Mouse (Mus musculus): ENCODE measurements around the gene Efna5. TPM values are rescaled to one million over a fixed set of nuclear protein-coding genes. Genes with fewer than 3 reads are reported as not detected.

The Efna5 gene
- polyA plus RNA-seq, 1 experiment from 2014 or later = 11.5 TPM

DNA sequence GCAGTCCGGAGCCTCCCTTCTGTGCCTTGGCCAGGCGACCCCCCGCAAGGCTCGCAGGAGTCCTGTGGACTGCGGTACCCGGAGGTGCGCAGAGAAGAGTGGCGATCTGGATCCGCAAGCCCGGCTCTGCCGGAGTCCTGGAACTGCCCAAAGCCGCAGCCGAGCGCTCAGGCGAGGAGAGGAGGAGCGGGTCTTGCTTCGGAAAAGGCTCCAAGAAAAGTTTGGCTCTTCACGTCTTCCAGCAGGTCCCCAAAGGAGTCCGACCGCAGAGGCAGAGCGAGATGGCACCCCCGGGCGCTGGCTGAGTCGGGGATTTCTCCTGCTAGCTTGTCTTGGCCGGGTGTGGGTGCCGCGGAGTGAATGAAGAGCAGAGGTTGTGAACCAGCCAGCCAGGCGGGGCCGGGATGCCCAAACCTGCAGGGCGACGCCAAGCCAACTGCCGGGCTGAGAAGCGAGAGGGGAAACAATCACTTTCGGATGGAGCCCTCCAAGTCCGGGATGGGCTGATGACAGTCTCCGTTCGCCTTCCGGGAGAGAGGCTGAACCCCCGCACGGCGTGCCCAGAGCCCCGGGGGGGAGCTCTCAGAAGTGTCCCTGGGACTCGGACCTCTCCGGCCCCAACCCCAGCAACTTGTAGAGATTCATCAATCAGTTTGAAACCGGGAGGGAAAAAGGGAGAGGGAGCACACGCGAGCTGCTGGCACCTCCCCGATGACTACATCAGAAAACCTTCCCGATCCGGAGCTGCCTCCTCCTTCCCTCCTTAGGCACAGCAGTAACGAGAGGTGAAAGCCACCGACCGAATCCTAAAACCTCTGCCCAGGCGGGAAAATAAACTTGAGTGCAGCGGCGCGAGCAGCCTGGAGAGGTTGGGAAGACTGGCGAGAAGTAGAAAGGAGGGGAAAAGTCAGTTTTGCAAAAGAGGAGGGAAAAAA lies 941 bp upstream of the Efna5 start:
- Histone ChIP-seq H3K4me1 (replicated peaks; ENCODE audit: control insufficient read depth, insufficient read depth, low read length) (peaks cover 6% of the 10 kb centered on the region), H3K4me3 (ENCODE audit: low read length) (peak overlapping the region; percentile 85), H3K9me3 (ENCODE audit: control insufficient read depth, low read length) (no peaks in the 10 kb centered on the region), H3K27me3 (ENCODE audit: control insufficient read depth, insufficient read depth, low read depth, low read length) (peaks cover 5% of the 10 kb centered on the region; the same call in 1 of the 2 replicates), H3K27ac (ENCODE audit: low read length) (peak overlapping the region; percentile 91), H3K4me2 (ENCODE audit: low read depth, low read length) (peak overlapping the region; percentile 99), H3K36me3 (ENCODE audit: control insufficient read depth, insufficient read depth, low read length) (no peaks in the 10 kb centered on the region), H3K9ac (ENCODE audit: low read length) (peak overlapping the region; percentile 79)
- WGBS = under 1% methylated on average over 57 of the region's 58 CpGs
- ATAC-seq (ENCODE audit: low read depth) = peak; percentile 23

DNA sequence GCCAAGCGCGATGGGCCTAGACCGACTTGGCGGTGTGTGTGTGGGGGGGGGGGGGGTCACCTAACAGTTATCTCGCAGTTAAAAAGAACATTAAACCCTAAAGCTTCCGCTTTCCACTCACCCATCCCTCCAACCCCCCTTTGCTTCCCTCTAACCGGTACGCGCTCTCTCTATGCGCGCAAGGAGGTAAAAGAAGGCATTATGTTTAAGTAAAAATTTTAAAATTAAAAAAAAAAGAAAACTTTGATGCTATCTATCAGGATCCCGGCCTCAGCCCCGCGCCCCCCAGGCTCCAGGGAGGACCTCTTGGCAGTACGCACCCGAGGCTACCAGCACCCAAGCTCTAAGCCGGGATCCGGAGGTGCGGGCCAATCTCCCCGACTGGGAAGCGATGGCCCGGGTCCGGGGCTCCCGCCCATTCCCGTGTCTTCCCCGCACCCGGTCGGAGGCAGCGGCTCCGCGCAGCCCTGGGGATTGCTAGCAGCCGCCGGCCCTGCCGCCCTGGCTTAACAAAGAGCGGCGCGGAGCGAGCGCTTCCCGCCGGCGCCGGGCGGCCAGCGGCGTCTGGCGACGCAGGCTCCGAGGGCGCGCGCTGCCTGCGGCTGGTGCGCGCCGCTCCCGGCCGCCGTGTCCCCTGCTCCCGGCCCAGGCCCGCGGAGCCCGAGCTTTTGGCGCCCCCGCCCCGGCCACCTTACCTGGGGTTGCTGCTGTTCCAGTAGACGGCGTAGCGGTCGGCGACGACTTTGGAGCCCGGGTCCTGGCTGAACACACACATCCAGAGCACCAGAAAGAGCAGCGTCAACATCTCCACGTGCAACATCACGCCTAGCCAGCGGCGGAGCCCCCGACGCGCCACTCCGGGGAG lies 574 bp downstream of the Efna5 start:
- Histone ChIP-seq H3K27ac (ENCODE audit: low read length) (peak overlapping the region; percentile 43), H3K4me3 (ENCODE audit: low read length) (peak overlapping the region; percentile 85), H3K9ac (ENCODE audit: low read length) (peak overlapping the region; percentile 79), H3K9me3 (ENCODE audit: control insufficient read depth, low read length) (no peaks in the 10 kb centered on the region), H3K4me1 (replicated peaks; ENCODE audit: control insufficient read depth, insufficient read depth, low read length) (peaks cover 6% of the 10 kb centered on the region), H3K36me3 (ENCODE audit: control insufficient read depth, insufficient read depth, low read length) (no peaks in the 10 kb centered on the region), H3K4me2 (ENCODE audit: low read depth, low read length) (peak overlapping the region; percentile 99), H3K27me3 (ENCODE audit: control insufficient read depth, insufficient read depth, low read depth, low read length) (peaks cover 5% of the 10 kb centered on the region; the same call in 1 of the 2 replicates)
- peak; percentile 13 for ATAC-seq (ENCODE audit: low read depth)
- WGBS = under 1% methylated on average over 80 of the region's 82 CpGs

DNA sequence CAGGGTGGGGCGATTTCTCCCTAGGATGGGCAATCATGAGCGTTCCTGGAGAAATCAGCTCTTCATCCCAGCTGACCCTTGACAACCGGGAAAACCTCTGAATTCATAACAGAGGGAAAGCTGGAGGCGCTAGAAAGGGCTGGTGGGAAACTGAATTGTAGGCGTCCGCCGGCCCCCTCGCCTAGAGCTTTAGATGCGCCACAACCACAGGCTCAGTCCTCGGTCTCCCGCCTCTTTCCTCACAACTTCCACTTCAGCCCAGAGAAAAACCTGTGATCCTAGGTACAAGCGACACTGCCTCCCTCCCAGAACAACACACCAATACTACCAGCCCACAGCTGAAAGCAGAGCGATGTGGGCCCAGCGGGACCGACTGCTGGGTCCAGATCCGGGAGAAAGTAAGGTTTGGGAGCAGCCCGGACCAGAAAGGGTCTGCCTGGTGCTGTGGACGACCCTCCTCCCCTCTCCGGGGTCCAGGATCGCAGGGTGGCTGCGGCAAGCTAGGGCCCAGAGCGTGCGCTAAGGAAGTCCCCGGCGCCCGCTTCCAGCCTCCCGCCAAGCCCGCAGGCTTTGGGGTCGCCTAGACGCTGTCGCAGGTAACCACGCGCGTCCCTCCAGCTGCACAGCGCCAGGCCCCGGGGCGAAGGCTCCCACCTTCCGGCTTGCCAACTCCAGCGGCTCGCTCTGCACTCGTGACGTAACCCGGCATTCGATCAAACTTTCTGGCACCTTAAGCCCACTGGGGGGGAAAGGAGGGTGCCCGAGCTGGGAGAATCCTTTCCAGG lies 1.4 kb downstream of the Efna5 start:
- peak overlapping the region; percentile 85 for H3K4me3 ChIP-seq (ENCODE audit: low read length)
- ATAC-seq (ENCODE audit: low read depth) = 0 out of 2 replicates have a peak, but pooled peaks have one; percentile 1
- H3K4me2 ChIP-seq (ENCODE audit: low read depth, low read length) = peak overlapping the region; percentile 99
- 1% methylated on average over 45 of the region's 45 CpGs for WGBS
- H3K9ac ChIP-seq (ENCODE audit: low read length) = peak overlapping the region; percentile 79
- no peak overlapping the region; the same call in 1 of the 2 replicates for H3K27ac ChIP-seq (ENCODE audit: low read length)
- H3K9me3 ChIP-seq (ENCODE audit: control insufficient read depth, low read length) = no peaks in the 10 kb centered on the region
- H3K4me1 ChIP-seq (replicated peaks; ENCODE audit: control insufficient read depth, insufficient read depth, low read length) = peaks cover 6% of the 10 kb centered on the region
- H3K27me3 ChIP-seq (ENCODE audit: control insufficient read depth, insufficient read depth, low read depth, low read length) = peaks cover 5% of the 10 kb centered on the region; the same call in 1 of the 2 replicates
- H3K36me3 ChIP-seq (ENCODE audit: control insufficient read depth, insufficient read depth, low read length) = no peaks in the 10 kb centered on the region

DNA sequence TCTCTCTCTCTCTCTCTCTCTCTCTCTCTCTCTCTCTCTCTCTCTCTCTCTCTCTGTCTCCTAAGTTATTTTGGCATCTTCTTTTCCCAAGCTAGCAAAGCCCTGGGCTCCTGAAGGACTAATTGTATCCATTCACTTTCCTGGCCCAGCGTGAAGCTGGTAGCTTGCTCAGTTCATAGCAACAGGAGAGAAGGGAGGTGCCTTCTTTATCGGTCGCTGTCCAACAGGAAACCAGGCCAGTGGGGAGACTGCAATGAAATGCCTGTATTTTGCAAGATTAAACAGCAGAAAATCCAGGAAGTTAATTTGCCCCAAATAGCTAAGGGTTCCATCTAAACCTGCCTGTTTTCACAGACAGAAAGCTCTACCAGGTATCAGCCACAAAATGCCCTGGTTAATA lies 5.4 kb downstream of the Efna5 start:
- Histone ChIP-seq H3K27me3 (ENCODE audit: control insufficient read depth, insufficient read depth, low read depth, low read length) (peaks cover 5% of the 10 kb centered on the region; the same call in 1 of the 2 replicates), H3K4me2 (ENCODE audit: low read depth, low read length) (no peak overlapping the region), H3K9ac (ENCODE audit: low read length) (no peak overlapping the region), H3K4me1 (replicated peaks; ENCODE audit: control insufficient read depth, insufficient read depth, low read length) (peaks cover 6% of the 10 kb centered on the region), H3K4me3 (ENCODE audit: low read length) (no peak overlapping the region), H3K36me3 (ENCODE audit: control insufficient read depth, insufficient read depth, low read length) (no peaks in the 10 kb centered on the region), H3K27ac (ENCODE audit: low read length) (no peak overlapping the region), H3K9me3 (ENCODE audit: control insufficient read depth, low read length) (no peaks in the 10 kb centered on the region)
- WGBS = 23% methylated on average over 3 of the region's 3 CpGs
- no peak for ATAC-seq (ENCODE audit: low read depth)

DNA sequence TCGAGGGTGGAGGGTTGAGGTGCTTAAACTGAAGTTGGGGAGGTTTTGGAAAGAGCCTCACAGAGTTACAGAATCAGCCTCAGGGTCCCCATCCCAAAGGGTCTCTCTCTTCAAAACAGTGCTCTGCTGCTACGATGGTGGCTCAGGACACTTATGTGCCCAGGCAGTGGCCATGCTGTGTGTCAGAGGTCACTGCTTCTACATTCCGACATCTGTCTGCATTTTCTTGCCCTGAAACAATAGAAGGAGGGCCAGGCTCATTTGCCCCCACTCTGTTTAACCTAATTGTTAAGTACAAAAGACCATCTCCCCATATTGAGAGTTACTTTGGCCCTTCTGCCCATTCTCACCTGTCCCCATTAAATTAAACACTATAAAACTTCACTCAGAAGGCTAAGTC lies 9.2 kb downstream of the Efna5 start:
- H3K27ac ChIP-seq (ENCODE audit: low read length) = no peak overlapping the region
- ATAC-seq (ENCODE audit: low read depth) = no peak
- no peak overlapping the region for H3K9ac ChIP-seq (ENCODE audit: low read length)
- 61% methylated on average over 3 of the region's 3 CpGs for WGBS
- H3K4me3 ChIP-seq (ENCODE audit: low read length) = no peak overlapping the region
- H3K36me3 ChIP-seq (ENCODE audit: control insufficient read depth, insufficient read depth, low read length) = no peaks in the 10 kb centered on the region
- no peaks in the 10 kb centered on the region for H3K9me3 ChIP-seq (ENCODE audit: control insufficient read depth, low read length)
- no peak overlapping the region for H3K4me2 ChIP-seq (ENCODE audit: low read depth, low read length)
- no peaks in the 10 kb centered on the region for H3K4me1 ChIP-seq (replicated peaks; ENCODE audit: control insufficient read depth, insufficient read depth, low read length)
- H3K27me3 ChIP-seq (ENCODE audit: control insufficient read depth, insufficient read depth, low read depth, low read length) = no peaks in the 10 kb centered on the region

DNA sequence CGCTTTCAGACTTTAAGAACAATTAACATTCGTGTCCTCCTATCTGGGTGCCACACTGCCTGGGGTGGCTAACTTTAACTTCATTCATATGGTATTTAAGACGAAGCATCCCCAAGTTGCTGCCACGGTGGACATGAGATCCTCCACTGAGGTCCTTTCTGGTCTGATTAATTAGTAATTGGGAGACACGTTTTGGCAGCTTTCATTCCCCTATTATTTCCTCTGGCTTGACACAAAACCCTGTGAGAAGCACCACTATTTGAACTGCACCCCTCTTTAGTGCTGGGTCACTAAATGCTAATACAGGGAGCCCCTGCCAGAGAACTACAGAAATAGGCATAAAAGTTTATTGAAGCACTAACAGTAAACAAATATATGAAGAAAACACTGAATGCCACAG lies 9.9 kb downstream of the Efna5 start:
- Histone ChIP-seq H3K27me3 (ENCODE audit: control insufficient read depth, insufficient read depth, low read depth, low read length) (no peaks in the 10 kb centered on the region), H3K9ac (ENCODE audit: low read length) (no peak overlapping the region), H3K4me2 (ENCODE audit: low read depth, low read length) (no peak overlapping the region), H3K4me3 (ENCODE audit: low read length) (no peak overlapping the region), H3K36me3 (ENCODE audit: control insufficient read depth, insufficient read depth, low read length) (no peaks in the 10 kb centered on the region), H3K4me1 (replicated peaks; ENCODE audit: control insufficient read depth, insufficient read depth, low read length) (no peaks in the 10 kb centered on the region), H3K9me3 (ENCODE audit: control insufficient read depth, low read length) (no peaks in the 10 kb centered on the region), H3K27ac (ENCODE audit: low read length) (no peak overlapping the region)
- ATAC-seq (ENCODE audit: low read depth) = no peak
- WGBS = 76% methylated on average over 5 of the region's 5 CpGs

DNA sequence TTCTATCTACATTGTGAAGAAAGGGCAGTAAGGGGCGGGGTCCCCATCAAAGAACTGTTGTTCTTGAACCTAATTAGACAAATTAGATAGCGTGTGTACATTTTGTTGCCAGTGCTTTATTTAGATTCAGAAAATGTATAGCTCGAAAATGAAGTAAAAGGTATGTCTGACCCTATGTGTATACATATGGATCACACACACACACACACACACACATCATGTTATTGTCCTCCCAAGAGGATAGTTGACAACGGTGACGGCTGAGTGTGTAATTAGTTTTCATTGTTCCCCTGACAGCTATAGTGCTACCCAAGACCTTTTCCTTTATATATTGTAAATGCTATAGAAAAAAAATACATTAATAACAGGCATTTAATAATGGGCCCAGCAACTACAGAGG lies 10.7 kb downstream of the Efna5 start:
- no peak overlapping the region for H3K9ac ChIP-seq (ENCODE audit: low read length)
- H3K4me3 ChIP-seq (ENCODE audit: low read length) = no peak overlapping the region
- H3K4me1 ChIP-seq (replicated peaks; ENCODE audit: control insufficient read depth, insufficient read depth, low read length) = no peaks in the 10 kb centered on the region; the same call in 1 of the 2 replicates
- H3K4me2 ChIP-seq (ENCODE audit: low read depth, low read length) = no peak overlapping the region
- H3K27ac ChIP-seq (ENCODE audit: low read length) = no peak overlapping the region
- no peak for ATAC-seq (ENCODE audit: low read depth)
- whole genome bisulfite sequencing = 78% methylated on average over 5 of the region's 5 CpGs
- no peaks in the 10 kb centered on the region for H3K9me3 ChIP-seq (ENCODE audit: control insufficient read depth, low read length)
- H3K36me3 ChIP-seq (ENCODE audit: control insufficient read depth, insufficient read depth, low read length) = no peaks in the 10 kb centered on the region
- no peaks in the 10 kb centered on the region for H3K27me3 ChIP-seq (ENCODE audit: control insufficient read depth, insufficient read depth, low read depth, low read length)

DNA sequence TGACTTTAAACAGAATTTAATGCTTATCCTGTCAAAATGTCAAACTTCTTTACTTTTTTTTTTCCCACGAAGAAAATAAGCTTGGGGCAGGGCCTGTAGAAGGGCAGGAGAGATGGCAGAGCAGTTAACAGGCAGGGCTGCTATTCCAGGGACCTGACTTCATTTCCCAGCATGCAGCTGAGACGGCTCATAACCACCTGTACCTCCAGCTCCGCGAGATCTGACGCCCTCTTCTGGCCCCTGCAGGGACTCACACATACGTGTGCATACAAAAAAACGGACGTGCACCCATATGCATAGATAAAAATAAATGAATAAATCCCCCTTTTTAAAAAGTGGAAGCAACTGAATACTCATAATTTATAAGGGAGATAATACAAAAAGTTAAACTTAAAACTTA lies 16.2 kb downstream of the Efna5 start:
- H3K27me3 ChIP-seq (ENCODE audit: control insufficient read depth, insufficient read depth, low read depth, low read length) = no peaks in the 10 kb centered on the region
- no peaks in the 10 kb centered on the region for H3K36me3 ChIP-seq (ENCODE audit: control insufficient read depth, insufficient read depth, low read length)
- ATAC-seq (ENCODE audit: low read depth) = no peak
- H3K9ac ChIP-seq (ENCODE audit: low read length) = no peak overlapping the region
- H3K4me3 ChIP-seq (ENCODE audit: low read length) = no peak overlapping the region
- no peak overlapping the region for H3K4me2 ChIP-seq (ENCODE audit: low read depth, low read length)
- no peaks in the 10 kb centered on the region for H3K9me3 ChIP-seq (ENCODE audit: control insufficient read depth, low read length)
- H3K27ac ChIP-seq (ENCODE audit: low read length) = no peak overlapping the region
- peaks cover 8% of the 10 kb centered on the region for H3K4me1 ChIP-seq (replicated peaks; ENCODE audit: control insufficient read depth, insufficient read depth, low read length)
- WGBS = 85% methylated on average over 8 of the region's 8 CpGs
